ENCODE assay signal across 9 mouse cellular contexts in genomic region chr2:52860111-52860775, GRCm38 (mm10). TPM values are rescaled to one million over a fixed set of nuclear protein-coding genes. Genes with fewer than 3 reads are reported as not detected.
DNase-seq lines count a peak whose midpoint lies in the region; ATAC-seq and TF ChIP-seq lines count a peak whose summit lies in the region.
"Had no signal": no experiment of that assay in that cellular context is flagged by ENCODE, and none has a peak within 500 bp of the region (broad histone marks: within the 10 kb centered on the region; RNA-seq: fewer than 3 reads in every experiment).

No protein-coding gene starts in this region.

- no peaks in the 10 kb centered on the region for H3K36me3 ChIP-seq in embryonic facial prominence, embryonic 12.5 days
- no peaks in the 10 kb centered on the region for H3K36me3 ChIP-seq in intestine, embryonic 14.5 days (ENCODE audit: control insufficient read depth, insufficient read depth, low read length)

- DNase-seq in layer of hippocampus, adult 2 months (ENCODE audit: low spot score in 2 of 2) = no peak
- DNase-seq in layer of hippocampus, adult 8-10 months (ENCODE audit: low spot score in 2 of 2) = no peak
- no peak for DNase-seq in intestine, embryonic 14.5 days (ENCODE audit: low spot score)
- peak; percentile 36 for DNase-seq in retina, embryonic 14.5 days (ENCODE audit: low spot score)
- no peak for DNase-seq in cerebellum, adult 9-11 months
- no peak for DNase-seq in left cerebral cortex, postnatal 4 days
- DNase-seq: heart, postnatal 36 days had no signal

- peak overlapping the region; percentile 95 for H3K9ac ChIP-seq in embryonic facial prominence, embryonic 12.5 days
- no peak overlapping the region for H3K9ac ChIP-seq in intestine, embryonic 14.5 days (ENCODE audit: low read length)

- no peak for TF ChIP-seq CTCF in layer of hippocampus, adult 2 months (conservative IDR thresholded peaks at IDR 0.05)

- no peaks in the 10 kb centered on the region for H3K9me3 ChIP-seq in embryonic facial prominence, embryonic 12.5 days
- H3K9me3 ChIP-seq in intestine, embryonic 14.5 days (ENCODE audit: control insufficient read depth, low read length) = no peaks in the 10 kb centered on the region

- H3K4me2 ChIP-seq in embryonic facial prominence, embryonic 12.5 days (replicated peaks) = peak overlapping the region; percentile 66
- H3K4me2 ChIP-seq in intestine, embryonic 14.5 days (ENCODE audit: low read length) = peak overlapping the region; percentile 85

- no peak for ATAC-seq in embryonic facial prominence, embryonic 12.5 days (ENCODE audit: insufficient number of reproducible peaks, insufficient read depth, low FRiP score, low TSS enrichment)
- ATAC-seq in intestine, embryonic 14.5 days (replicated peaks; ENCODE audit: low FRiP score, low TSS enrichment, low read depth) = no peak
- ATAC-seq in megakaryocyte-erythroid progenitor cell, adult 5-6 weeks (replicated peaks; ENCODE audit: low FRiP score, low TSS enrichment, poor library complexity, severe bottlenecking) = no peak

- H3K27me3 ChIP-seq in embryonic facial prominence, embryonic 12.5 days = no peaks in the 10 kb centered on the region
- H3K27me3 ChIP-seq in intestine, embryonic 14.5 days (replicated peaks; ENCODE audit: control insufficient read depth, insufficient read depth, low read length) = no peaks in the 10 kb centered on the region

- H3K4me1 ChIP-seq in embryonic facial prominence, embryonic 12.5 days = peaks cover 29% of the 10 kb centered on the region
- H3K4me1 ChIP-seq in intestine, embryonic 14.5 days (replicated peaks; ENCODE audit: control insufficient read depth, insufficient read depth, low read length) = peaks cover 19% of the 10 kb centered on the region

- intact Hi-C loops in left cerebral cortex, postnatal 4 days (cut with DNase I) = no loop called here

- WGBS in embryonic facial prominence, embryonic 12.5 days = 12% methylated on average over 8 of the region's 8 CpGs
- 41% methylated on average over 8 of the region's 8 CpGs for WGBS in intestine, embryonic 14.5 days

- H3K27ac ChIP-seq in layer of hippocampus, adult 2 months = peak overlapping the region; percentile 61; the same call in 1 of the 2 replicates
- H3K27ac ChIP-seq in embryonic facial prominence, embryonic 12.5 days = peak overlapping the region; percentile 90; the same call in 1 of the 2 replicates
- no peak overlapping the region for H3K27ac ChIP-seq in intestine, embryonic 14.5 days (ENCODE audit: low read depth)

- H3K4me3 ChIP-seq in layer of hippocampus, adult 2 months = peak overlapping the region; percentile 45
- peak overlapping the region; percentile 94 for H3K4me3 ChIP-seq in embryonic facial prominence, embryonic 12.5 days
- peak overlapping the region; percentile 85 for H3K4me3 ChIP-seq in intestine, embryonic 14.5 days (ENCODE audit: low read depth, low read length)

RNA-seq across cellular contexts. Expression of gene Fmnl2, which starts 2.6 kb away (rescaled TPM):
- 10 to 100 TPM; 42.4 to 44.0 TPM for total RNA-seq in layer of hippocampus, adult 2 months (2021)
- 10 to 100 TPM; 43.9 to 45.7 (median 44.3) TPM for total RNA-seq in layer of hippocampus, adult 8-10 months (2022)
- 13.8 and 14.6 TPM in 2 replicates for polyA plus RNA-seq in embryonic facial prominence, embryonic 12.5 days (2016; fragmentation: Nextera tagmentation; extraction: Ambion mirVana)
- 6.1 and 6.2 TPM in 2 replicates for polyA plus RNA-seq in intestine, embryonic 14.5 days (2014; fragmentation: Nextera tagmentation; extraction: Ambion mirVana)
- total RNA-seq in megakaryocyte-erythroid progenitor cell, adult 5-6 weeks (2014; fragmentation: Nextera tagmentation) = 0.35 TPM in 1 of 2 replicates, not detected in the other
- 0.70 and 0.76 TPM in 2 replicates for total RNA-seq in megakaryocyte-erythroid progenitor cell, adult 5-6 weeks (2017)
- 10 to 100 TPM; 62.6 to 70.6 TPM for total RNA-seq in left cerebral cortex, postnatal 4 days (2021)

Comparison
In these comparisons a context has a peak if more than half of its experiments do, and no peak if none do; other contexts are left out.
1. RNA of gene Fmnl2, which starts 2.6 kb away (total RNA-seq): 62.6 to 70.6 TPM in left cerebral cortex, postnatal 4 days, 43.9 to 45.7 TPM in layer of hippocampus, adult 8-10 months and 42.4 to 44.0 TPM in layer of hippocampus, adult 2 months; 0.35 to 0.76 TPM in megakaryocyte-erythroid progenitor cell, adult 5-6 weeks; every median in the first group is over 10 times any median in the second.
2. Peak in every context shown above with its lines, with median percentiles within 50 percentile points of each other: H3K4me3 ChIP-seq.